Mouse (Mus musculus): ENCODE measurements around the gene Tssk6. TPM values are rescaled to one million over a fixed set of nuclear protein-coding genes. Genes with fewer than 3 reads are reported as not detected.
A peak's percentile ranks its signal among the peaks of the same experiment; 100 is the strongest.

Tssk6 gene
- polyA plus RNA-seq, 1 experiment from 2014 or later = 3.8 TPM

GRCm38 (mm10) chr8:69877396-69877795 lies 24.6 kb upstream of the Tssk6 start:
- no peaks in the 10 kb centered on the region; the same call in 1 of the 2 replicates for H3K9me3 ChIP-seq (ENCODE audit: low read depth, low read length)
- H3K4me3 ChIP-seq (ENCODE audit: low read depth, low read length) = no peak overlapping the region
- no peak overlapping the region for H3K9ac ChIP-seq
- DNase-seq = no peak
- no peak overlapping the region for H3K4me2 ChIP-seq
- TF ChIP-seq CTCF (IDR thresholded peaks at IDR 0.05; ENCODE audit: low read depth) = no peak
- no peaks in the 10 kb centered on the region for H3K4me1 ChIP-seq (ENCODE audit: insufficient read depth)
- ATAC-seq (ENCODE audit: insufficient read depth) = no peak
- no peaks in the 10 kb centered on the region for H3K36me3 ChIP-seq (ENCODE audit: insufficient read depth)
- H3K27ac ChIP-seq (ENCODE audit: low read depth) = no peak overlapping the region
- 78% methylated on average over 4 of the region's 4 CpGs for WGBS
- peaks cover 34% of the 10 kb centered on the region for H3K27me3 ChIP-seq (ENCODE audit: insufficient read depth, low read length)

GRCm38 (mm10) chr8:69877992-69878391 lies 24.0 kb upstream of the Tssk6 start:
- H3K27ac ChIP-seq (ENCODE audit: low read depth) = no peak overlapping the region
- TF ChIP-seq CTCF (IDR thresholded peaks at IDR 0.05; ENCODE audit: low read depth) = no peak
- H3K36me3 ChIP-seq (ENCODE audit: insufficient read depth) = no peaks in the 10 kb centered on the region
- ATAC-seq (ENCODE audit: insufficient read depth) = no peak
- H3K9ac ChIP-seq = no peak overlapping the region
- peaks cover 40% of the 10 kb centered on the region for H3K27me3 ChIP-seq (ENCODE audit: insufficient read depth, low read length)
- no peak overlapping the region for H3K4me2 ChIP-seq
- DNase-seq = no peak
- 44% methylated on average over 3 of the region's 3 CpGs for WGBS
- no peak overlapping the region for H3K4me3 ChIP-seq (ENCODE audit: low read depth, low read length)
- H3K9me3 ChIP-seq (ENCODE audit: low read depth, low read length) = no peaks in the 10 kb centered on the region; the same call in 1 of the 2 replicates
- H3K4me1 ChIP-seq (ENCODE audit: insufficient read depth) = no peaks in the 10 kb centered on the region

GRCm38 (mm10) chr8:69879678-69880077 lies 22.3 kb upstream of the Tssk6 start:
- ATAC-seq (ENCODE audit: insufficient read depth) = no peak
- no peak for DNase-seq
- WGBS = 61% methylated on average over 8 of the region's 8 CpGs
- H3K9me3 ChIP-seq (ENCODE audit: low read depth, low read length) = no peaks in the 10 kb centered on the region; the same call in 1 of the 2 replicates
- H3K9ac ChIP-seq = no peak overlapping the region
- H3K27me3 ChIP-seq (ENCODE audit: insufficient read depth, low read length) = peaks cover 57% of the 10 kb centered on the region
- no peak overlapping the region for H3K4me2 ChIP-seq
- H3K27ac ChIP-seq (ENCODE audit: low read depth) = no peak overlapping the region
- TF ChIP-seq CTCF (IDR thresholded peaks at IDR 0.05; ENCODE audit: low read depth) = no peak
- H3K4me1 ChIP-seq (ENCODE audit: insufficient read depth) = no peaks in the 10 kb centered on the region
- H3K36me3 ChIP-seq (ENCODE audit: insufficient read depth) = no peaks in the 10 kb centered on the region
- no peak overlapping the region for H3K4me3 ChIP-seq (ENCODE audit: low read depth, low read length)

GRCm38 (mm10) chr8:69880841-69881240 lies 21.1 kb upstream of the Tssk6 start:
- ATAC-seq (ENCODE audit: insufficient read depth) (no peak), DNase-seq (no peak)
- Histone ChIP-seq H3K27me3 (ENCODE audit: insufficient read depth, low read length) (peaks cover 69% of the 10 kb centered on the region), H3K9me3 (ENCODE audit: low read depth, low read length) (no peaks in the 10 kb centered on the region; the same call in 1 of the 2 replicates), H3K4me2 (peak overlapping the region; percentile 61), H3K36me3 (ENCODE audit: insufficient read depth) (no peaks in the 10 kb centered on the region), H3K9ac (no peak overlapping the region), H3K27ac (ENCODE audit: low read depth) (no peak overlapping the region), H3K4me1 (ENCODE audit: insufficient read depth) (no peaks in the 10 kb centered on the region), H3K4me3 (ENCODE audit: low read depth, low read length) (peak overlapping the region; percentile 40)
- TF ChIP-seq CTCF (IDR thresholded peaks at IDR 0.05; ENCODE audit: low read depth) = no peak
- 7% methylated on average over 37 of the region's 37 CpGs for WGBS

GRCm38 (mm10) chr8:69881261-69881865 lies 20.6 kb upstream of the Tssk6 start:
- Histone ChIP-seq H3K27me3 (ENCODE audit: insufficient read depth, low read length) (peaks cover 74% of the 10 kb centered on the region), H3K27ac (ENCODE audit: low read depth) (no peak overlapping the region), H3K9ac (no peak overlapping the region), H3K4me2 (peak overlapping the region; percentile 61), H3K4me1 (ENCODE audit: insufficient read depth) (no peaks in the 10 kb centered on the region), H3K9me3 (ENCODE audit: low read depth, low read length) (no peaks in the 10 kb centered on the region; the same call in 1 of the 2 replicates), H3K4me3 (ENCODE audit: low read depth, low read length) (peak overlapping the region; percentile 40), H3K36me3 (ENCODE audit: insufficient read depth) (no peaks in the 10 kb centered on the region)
- ATAC-seq (ENCODE audit: insufficient read depth) (no peak), DNase-seq (no peak)
- no peak for TF ChIP-seq CTCF (IDR thresholded peaks at IDR 0.05; ENCODE audit: low read depth)
- 18% methylated on average over 79 of the region's 79 CpGs for WGBS

- ATAC-seq (ENCODE audit: insufficient read depth) (peak; percentile 54), DNase-seq (peak; percentile 74)
- TF ChIP-seq CTCF (IDR thresholded peaks at IDR 0.05; ENCODE audit: low read depth) = no peak
- H3K36me3 ChIP-seq (ENCODE audit: insufficient read depth) = no peaks in the 10 kb centered on the region
- no peaks in the 10 kb centered on the region; the same call in 1 of the 2 replicates for H3K9me3 ChIP-seq (ENCODE audit: low read depth, low read length)
- no peaks in the 10 kb centered on the region for H3K4me1 ChIP-seq (ENCODE audit: insufficient read depth)
- H3K27ac ChIP-seq (ENCODE audit: low read depth) = no peak overlapping the region
- peaks cover 82% of the 10 kb centered on the region for H3K27me3 ChIP-seq (ENCODE audit: insufficient read depth, low read length)
- H3K9ac ChIP-seq = peak overlapping the region; percentile 23
- peak overlapping the region; percentile 40 for H3K4me3 ChIP-seq (ENCODE audit: low read depth, low read length)
- peak overlapping the region; percentile 61 for H3K4me2 ChIP-seq
- 7% methylated on average over 103 of the region's 103 CpGs for WGBS
Measured at GRCm38 (mm10) chr8:69882021-69882756, 19.8 kb upstream of the Tssk6 start.

All from lung, embryonic 14.5 days (tissue).